Mouse (Mus musculus): ENCODE measurements around the gene Fgfbp3. TPM values are rescaled to one million over a fixed set of nuclear protein-coding genes. Genes with fewer than 3 reads are reported as not detected.
"Not testable (repeated sequence)": the region's sequence is repeated elsewhere in the genome, so short reads cannot be mapped to it uniquely, and the experiment has no call there.

Gene Fgfbp3
- polyA plus RNA-seq (2015; fragmentation: Nextera tagmentation; extraction: Ambion mirVana) = 5.5 and 8.1 TPM in 2 replicates

DNA sequence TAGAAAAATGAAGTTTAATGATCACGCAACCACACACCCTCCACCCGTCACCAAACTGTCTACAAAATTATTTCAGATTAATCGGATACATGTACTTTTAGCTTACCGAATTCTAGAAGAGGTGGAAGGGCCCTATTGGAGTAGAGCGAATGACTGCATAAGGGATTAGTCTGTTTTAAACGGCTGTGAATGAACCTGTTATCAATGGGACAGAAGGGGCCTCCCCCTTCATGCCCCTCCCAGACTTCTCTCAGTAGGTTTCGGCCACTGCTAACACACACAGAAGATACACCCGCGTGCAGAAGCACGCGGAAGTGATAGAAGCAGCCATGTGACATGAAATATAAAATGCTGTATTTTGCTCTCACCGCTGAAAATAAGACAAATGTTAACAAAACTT lies at the start of gene Fgfbp3:
TSS of gene Fgfbp3 (minus strand) at position 150 of the 400 bp plus-strand sequence.
- no peak for ATAC-seq (ENCODE audit: low FRiP score, low read depth)
- H3K4me2 ChIP-seq (replicated peaks) = peak within 1 kb of the TSS; percentile 84
- H3K4me3 ChIP-seq = peak within 1 kb of the TSS; percentile 88
- no peaks in the 10 kb centered on the region for H3K36me3 ChIP-seq
- H3K27me3 ChIP-seq = no peaks in the 10 kb centered on the region
- WGBS = 14% methylated on average over 12 of the region's 12 CpGs
- no peaks in the 10 kb centered on the region for H3K9me3 ChIP-seq
- H3K9ac ChIP-seq = peak within 1 kb of the TSS; percentile 93
- peak within 1 kb of the TSS; percentile 90 for H3K27ac ChIP-seq
- H3K4me1 ChIP-seq = peaks cover 3% of the 10 kb centered on the region

- 93% methylated on average over 6 of the region's 6 CpGs for WGBS
- not testable (repeated sequence) for H3K4me2 ChIP-seq (replicated peaks); H3K27me3 ChIP-seq; H3K9ac ChIP-seq; H3K4me3 ChIP-seq; H3K27ac ChIP-seq; H3K9me3 ChIP-seq; ATAC-seq (ENCODE audit: low FRiP score, low read depth); H3K4me1 ChIP-seq
- H3K36me3 ChIP-seq = peaks cover 60% of the 10 kb centered on the region
Measured at GRCm38 (mm10) chr19:36962544-36963260, 43.3 kb upstream of the Fgfbp3 start.

GRCm38 (mm10) chr19:36961320-36961719 lies 41.9 kb upstream of the Fgfbp3 start:
- no peak for ATAC-seq (ENCODE audit: low FRiP score, low read depth)
- Histone ChIP-seq H3K4me3 (no peak overlapping the region), H3K27ac (no peak overlapping the region), H3K9me3 (no peaks in the 10 kb centered on the region), H3K4me1 (no peaks in the 10 kb centered on the region), H3K4me2 (replicated peaks) (no peak overlapping the region), H3K27me3 (no peaks in the 10 kb centered on the region), H3K36me3 (peaks cover 57% of the 10 kb centered on the region), H3K9ac (no peak overlapping the region)
- 96% methylated on average over 1 of the region's 1 CpGs for WGBS

DNA sequence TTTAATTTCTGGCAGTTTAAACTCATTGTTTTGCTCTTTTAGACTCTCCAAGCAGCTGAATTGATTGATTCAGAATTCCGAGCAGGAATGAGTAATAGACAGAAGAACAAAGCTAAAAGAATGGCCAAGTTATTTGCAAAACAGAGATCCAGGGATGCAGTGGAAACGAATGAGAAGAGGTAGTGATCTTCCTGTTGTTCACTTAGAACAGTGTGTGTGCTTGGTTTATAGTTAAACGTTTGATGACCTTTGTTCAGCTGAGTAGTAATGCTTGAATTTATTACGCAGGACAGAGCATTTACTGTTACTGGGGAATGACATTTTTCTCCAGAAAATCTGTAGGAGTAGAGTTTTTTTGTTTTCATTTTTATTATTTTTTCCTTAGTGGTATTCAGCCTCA lies 38.9 kb upstream of the Fgfbp3 start:
- Histone ChIP-seq H3K36me3 (peaks cover 48% of the 10 kb centered on the region), H3K4me1 (no peaks in the 10 kb centered on the region), H3K4me3 (no peak overlapping the region), H3K9me3 (no peaks in the 10 kb centered on the region), H3K27me3 (no peaks in the 10 kb centered on the region), H3K4me2 (replicated peaks) (no peak overlapping the region), H3K9ac (no peak overlapping the region), H3K27ac (no peak overlapping the region)
- no peak for ATAC-seq (ENCODE audit: low FRiP score, low read depth)
- 86% methylated on average over 4 of the region's 4 CpGs for WGBS

DNA sequence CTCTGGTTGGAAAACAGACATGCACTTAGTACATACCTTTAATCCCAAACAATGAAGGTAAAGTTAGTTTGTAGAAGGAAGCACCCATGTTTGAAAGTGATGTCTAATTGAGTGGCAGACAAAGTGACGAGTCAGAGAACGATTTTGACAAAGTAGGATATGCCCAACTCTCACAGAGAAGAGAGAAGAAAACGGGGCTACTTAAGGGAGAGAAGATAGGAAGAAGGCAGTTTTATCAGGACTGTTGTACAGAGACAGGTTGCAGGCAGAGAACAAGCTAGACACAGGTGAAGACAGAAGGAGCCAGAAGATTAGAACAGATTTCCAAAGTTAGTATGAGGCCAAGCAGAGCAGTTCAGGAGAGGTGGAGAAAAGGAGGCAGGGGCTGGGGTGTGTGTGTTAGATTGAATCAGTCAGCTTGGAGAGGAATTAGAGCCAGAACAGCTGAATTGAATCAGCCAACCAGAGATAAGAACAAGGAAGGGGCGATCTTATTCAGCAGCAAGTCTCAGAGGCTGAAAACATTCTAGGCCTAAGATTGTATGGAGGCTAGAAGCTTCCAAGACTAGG lies 34.3 kb upstream of the Fgfbp3 start:
- H3K9ac ChIP-seq = no peak overlapping the region
- 78% methylated on average over 4 of the region's 4 CpGs for WGBS
- no peaks in the 10 kb centered on the region for H3K9me3 ChIP-seq
- H3K27me3 ChIP-seq = no peaks in the 10 kb centered on the region
- H3K27ac ChIP-seq = no peak overlapping the region
- H3K4me2 ChIP-seq (replicated peaks) = no peak overlapping the region
- H3K4me1 ChIP-seq = no peaks in the 10 kb centered on the region
- no peak for ATAC-seq (ENCODE audit: low FRiP score, low read depth)
- peaks cover 17% of the 10 kb centered on the region for H3K36me3 ChIP-seq
- no peak overlapping the region for H3K4me3 ChIP-seq

DNA sequence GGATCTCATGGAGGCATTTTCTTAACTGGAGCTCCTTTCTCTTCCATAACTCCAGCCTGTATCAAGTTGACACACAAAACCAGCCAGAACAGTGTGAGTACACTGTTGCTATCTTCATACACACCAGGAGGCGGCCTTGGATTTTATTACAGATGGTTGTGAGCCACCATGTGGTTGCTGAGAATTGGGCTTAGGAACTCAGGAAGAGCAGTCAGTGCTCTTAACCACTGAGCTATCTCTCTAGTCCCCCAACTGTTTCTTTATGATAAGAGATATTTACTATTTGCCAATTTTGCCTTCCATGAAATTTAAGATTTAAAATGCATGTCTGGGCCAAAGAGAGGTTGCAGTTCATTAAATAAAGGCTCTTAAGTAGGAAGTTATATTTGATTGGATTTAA lies 20.6 kb upstream of the Fgfbp3 start:
- H3K4me1 ChIP-seq = no peaks in the 10 kb centered on the region
- H3K4me2 ChIP-seq (replicated peaks) = no peak overlapping the region
- no peak overlapping the region for H3K9ac ChIP-seq
- H3K9me3 ChIP-seq = no peaks in the 10 kb centered on the region
- H3K27me3 ChIP-seq = no peaks in the 10 kb centered on the region
- H3K27ac ChIP-seq = no peak overlapping the region
- 79% methylated on average over 1 of the region's 1 CpGs for WGBS
- H3K4me3 ChIP-seq = no peak overlapping the region
- peaks cover 5% of the 10 kb centered on the region for H3K36me3 ChIP-seq
- ATAC-seq (ENCODE audit: low FRiP score, low read depth) = no peak

- H3K4me2 ChIP-seq (replicated peaks) = no peak overlapping the region
- H3K36me3 ChIP-seq = no peaks in the 10 kb centered on the region; the same call in 1 of the 2 replicates
- H3K27me3 ChIP-seq = no peaks in the 10 kb centered on the region
- H3K27ac ChIP-seq = no peak overlapping the region
- no peak for ATAC-seq (ENCODE audit: low FRiP score, low read depth)
- no peak overlapping the region for H3K4me3 ChIP-seq
- H3K9me3 ChIP-seq = no peaks in the 10 kb centered on the region
- no peaks in the 10 kb centered on the region for H3K4me1 ChIP-seq
- no peak overlapping the region for H3K9ac ChIP-seq
Measured at GRCm38 (mm10) chr19:36938008-36938407, 18.6 kb upstream of the Fgfbp3 start.

- Histone ChIP-seq H3K27ac (no peak overlapping the region), H3K4me1 (no peaks in the 10 kb centered on the region), H3K4me2 (replicated peaks) (no peak overlapping the region), H3K4me3 (no peak overlapping the region), H3K9ac (no peak overlapping the region), H3K9me3 (no peaks in the 10 kb centered on the region), H3K27me3 (no peaks in the 10 kb centered on the region), H3K36me3 (no peaks in the 10 kb centered on the region; the same call in 1 of the 2 replicates)
- 93% methylated on average over 4 of the region's 4 CpGs for WGBS
- ATAC-seq (ENCODE audit: low FRiP score, low read depth) = no peak
Measured at GRCm38 (mm10) chr19:36936285-36936684, 16.9 kb upstream of the Fgfbp3 start.

DNA sequence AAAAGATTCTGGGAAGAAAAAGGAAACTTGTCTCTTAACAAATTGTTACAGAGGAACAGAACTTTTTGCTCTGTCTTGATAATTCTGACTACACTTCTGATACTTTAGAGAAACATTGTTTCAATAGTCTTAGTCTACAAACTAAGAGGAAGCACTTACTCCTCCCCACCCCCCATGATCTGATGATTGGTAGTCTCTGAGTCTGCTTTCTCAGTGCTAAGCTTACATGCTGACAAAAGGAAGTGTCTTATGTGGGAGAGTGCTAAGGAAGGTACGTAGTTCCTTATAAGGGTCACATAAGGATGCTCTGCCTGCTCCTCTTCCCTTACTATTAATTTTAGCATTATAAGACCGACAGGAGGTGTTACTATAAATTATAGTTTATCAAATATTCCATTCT lies 13.2 kb upstream of the Fgfbp3 start:
- no peak overlapping the region for H3K9ac ChIP-seq
- no peaks in the 10 kb centered on the region for H3K27me3 ChIP-seq
- no peaks in the 10 kb centered on the region for H3K9me3 ChIP-seq
- no peak overlapping the region for H3K27ac ChIP-seq
- no peaks in the 10 kb centered on the region; the same call in 1 of the 2 replicates for H3K36me3 ChIP-seq
- H3K4me1 ChIP-seq = peaks cover 10% of the 10 kb centered on the region
- H3K4me2 ChIP-seq (replicated peaks) = no peak overlapping the region
- WGBS = 93% methylated on average over 2 of the region's 2 CpGs
- no peak for ATAC-seq (ENCODE audit: low FRiP score, low read depth)
- no peak overlapping the region for H3K4me3 ChIP-seq

- Histone ChIP-seq H3K4me1 (peaks cover 14% of the 10 kb centered on the region), H3K4me3 (no peak overlapping the region), H3K4me2 (replicated peaks) (no peak overlapping the region), H3K9ac (no peak overlapping the region), H3K27me3 (no peaks in the 10 kb centered on the region), H3K36me3 (no peaks in the 10 kb centered on the region; the same call in 1 of the 2 replicates), H3K9me3 (no peaks in the 10 kb centered on the region), H3K27ac (no peak overlapping the region)
- ATAC-seq (ENCODE audit: low FRiP score, low read depth) = no peak
Measured at GRCm38 (mm10) chr19:36932097-36932496, 12.7 kb upstream of the Fgfbp3 start.

- H3K4me3 ChIP-seq = no peak overlapping the region
- H3K27me3 ChIP-seq = no peaks in the 10 kb centered on the region
- no peak overlapping the region for H3K4me2 ChIP-seq (replicated peaks)
- peaks cover 23% of the 10 kb centered on the region for H3K4me1 ChIP-seq
- no peaks in the 10 kb centered on the region for H3K36me3 ChIP-seq
- no peak for ATAC-seq (ENCODE audit: low FRiP score, low read depth)
- no peak overlapping the region for H3K27ac ChIP-seq
- no peak overlapping the region for H3K9ac ChIP-seq
- no peaks in the 10 kb centered on the region for H3K9me3 ChIP-seq
Measured at GRCm38 (mm10) chr19:36929816-36930215, 10.4 kb upstream of the Fgfbp3 start.

- Histone ChIP-seq H3K9ac (no peak overlapping the region), H3K4me2 (replicated peaks) (peak overlapping the region; percentile 70), H3K27ac (no peak overlapping the region), H3K4me3 (0 out of 2 replicates have a peak overlapping the region, but pooled peaks have one; percentile 88), H3K4me1 (peaks cover 25% of the 10 kb centered on the region), H3K27me3 (no peaks in the 10 kb centered on the region), H3K36me3 (no peaks in the 10 kb centered on the region), H3K9me3 (no peaks in the 10 kb centered on the region)
- ATAC-seq (ENCODE audit: low FRiP score, low read depth) = no peak
- WGBS = 69% methylated on average over 6 of the region's 6 CpGs
Measured at GRCm38 (mm10) chr19:36927800-36928361, 8.5 kb upstream of the Fgfbp3 start.
